Mouse (Mus musculus): ENCODE measurements at regions not wholly inside any gene's neighbourhood (a gene's known extent, or its start where the extent isn't known, plus 50 kb on each side); places are given as distances from the start of the nearest gene placed in this dataset.

GRCm38 (mm10) chr13:37290636-37291035, 54.4 kb upstream of the Ly86 start:
- peak; percentile 92 for DNase-seq (ENCODE audit: inconsistent ontology term)

- no peak for DNase-seq (ENCODE audit: inconsistent ontology term)
Measured at GRCm38 (mm10) chr13:37288993-37289392, 56.0 kb upstream of the Ly86 start.

GRCm38 (mm10) chr13:37282515-37282914, 62.5 kb upstream of the Ly86 start:
- no peak for DNase-seq (ENCODE audit: inconsistent ontology term)

- DNase-seq (ENCODE audit: inconsistent ontology term): no peak
Measured at GRCm38 (mm10) chr13:37279078-37279789, 65.8 kb upstream of the Ly86 start.

GRCm38 (mm10) chr13:37249581-37250461, 95.2 kb upstream of the Ly86 start:
- DNase-seq (ENCODE audit: inconsistent ontology term): no peak

GRCm38 (mm10) chr13:37248741-37249140, 96.3 kb upstream of the Ly86 start:
- no peak for DNase-seq (ENCODE audit: inconsistent ontology term)

- DNase-seq (ENCODE audit: inconsistent ontology term): no peak
Measured at GRCm38 (mm10) chr13:37240048-37240447, 105.0 kb upstream of the Ly86 start.

- DNase-seq (ENCODE audit: inconsistent ontology term): no peak
Measured at GRCm38 (mm10) chr13:37237285-37237684, 107.7 kb upstream of the Ly86 start.

- no peak for DNase-seq (ENCODE audit: inconsistent ontology term)
Measured at GRCm38 (mm10) chr13:37225834-37226233, 119.2 kb upstream of the Ly86 start.

GRCm38 (mm10) chr13:37220436-37220835, 124.6 kb upstream of the Ly86 start:
- no peak for DNase-seq (ENCODE audit: inconsistent ontology term)

GRCm38 (mm10) chr13:37218596-37218995, 126.4 kb upstream of the Ly86 start:
- DNase-seq (ENCODE audit: inconsistent ontology term): no peak

- DNase-seq (ENCODE audit: inconsistent ontology term): peak; percentile 7
Measured at GRCm38 (mm10) chr13:37214590-37215282, 130.3 kb upstream of the Ly86 start.

GRCm38 (mm10) chr13:37197136-37197535, 147.1 kb upstream of the F13a1 start:
- no peak for DNase-seq (ENCODE audit: inconsistent ontology term)

GRCm38 (mm10) chr13:37195857-37196256, 145.8 kb upstream of the F13a1 start:
- DNase-seq (ENCODE audit: inconsistent ontology term): no peak

GRCm38 (mm10) chr13:37181169-37181787, 131.2 kb upstream of the F13a1 start:
- DNase-seq (ENCODE audit: inconsistent ontology term): peak; percentile 30

GRCm38 (mm10) chr13:37176526-37176925, 126.5 kb upstream of the F13a1 start:
- DNase-seq (ENCODE audit: inconsistent ontology term): peak; percentile 15

- DNase-seq (ENCODE audit: inconsistent ontology term): no peak
Measured at GRCm38 (mm10) chr13:37175997-37176396, 126.0 kb upstream of the F13a1 start.

- peak; percentile 20 for DNase-seq (ENCODE audit: inconsistent ontology term)
Measured at GRCm38 (mm10) chr13:37158831-37159522, 108.9 kb upstream of the F13a1 start.

- DNase-seq (ENCODE audit: inconsistent ontology term): no peak
Measured at GRCm38 (mm10) chr13:37157808-37158207, 107.8 kb upstream of the F13a1 start.

- no peak for DNase-seq (ENCODE audit: inconsistent ontology term)
Measured at GRCm38 (mm10) chr13:37151835-37152516, 101.9 kb upstream of the F13a1 start.

GRCm38 (mm10) chr13:37149961-37150360, 99.9 kb upstream of the F13a1 start:
- DNase-seq (ENCODE audit: inconsistent ontology term): no peak

Measured in Muller cell, postnatal 12 days (primary cell).